8 mouse cellular contexts compared by ENCODE assay signal in genomic region chr2:150362113-150362877, GRCm38 (mm10). TPM values are rescaled to one million over a fixed set of nuclear protein-coding genes. Genes with fewer than 3 reads are reported as not detected.
DNase-seq lines count a peak whose midpoint lies in the region; ATAC-seq and TF ChIP-seq lines count a peak whose summit lies in the region.
"Not testable (repeated sequence)": the region's sequence is repeated elsewhere in the genome, so short reads cannot be mapped to it uniquely, and the experiment has no call there.

Gene 3300002I08Rik, minus strand, starts transcription at chr2:150362765.

- not testable (repeated sequence) for H3K27me3 ChIP-seq in embryonic facial prominence, embryonic 10.5 days (replicated peaks; ENCODE audit: low read depth, poor library complexity, severe bottlenecking); intestine, postnatal 0 days (replicated peaks; ENCODE audit: control insufficient read depth, insufficient read depth, low read length); midbrain, embryonic 10.5 days (ENCODE audit: low read depth, poor library complexity, severe bottlenecking)

- ATAC-seq in granulocyte monocyte progenitor cell, adult 5-6 weeks (replicated peaks; ENCODE audit: poor library complexity, severe bottlenecking) = peak; percentile 98
- peak; percentile 95 for ATAC-seq in intestine, postnatal 0 days

- intact Hi-C loops in left cerebral cortex, postnatal 36 days (cut with DNase I) = loop anchor here (5.0 kb wide), 1 partner anchor 50 kb away; no protein-coding TSS in a partner anchor

- not testable (repeated sequence) for TF ChIP-seq CTCF in intestine, postnatal 0 days (IDR thresholded peaks at IDR 0.05; ENCODE audit: low read depth)

- peak; percentile 90 for DNase-seq in adrenal gland, postnatal 14 days
- DNase-seq in embryonic facial prominence, embryonic 10.5 days (ENCODE audit: low spot score) = peak; percentile 84
- DNase-seq in left cerebral cortex, postnatal 36 days (ENCODE audit: low spot score in 2 of 2) = peak; percentile 80 to 87
- DNase-seq in midbrain, embryonic 10.5 days (ENCODE audit: low spot score) = peak; percentile 83
- DNase-seq in right cerebral cortex, postnatal 36 days (ENCODE audit: low spot score in 2 of 2) = peak; percentile 85 to 91
- DNase-seq in urinary bladder, postnatal 4 days (ENCODE audit: low spot score in 2 of 2) = peak; percentile 76 to 81

- not testable (repeated sequence) for H3K4me1 ChIP-seq in embryonic facial prominence, embryonic 10.5 days; intestine, postnatal 0 days (replicated peaks; ENCODE audit: control insufficient read depth, insufficient read depth, low read length); midbrain, embryonic 10.5 days

- peak within 1 kb of the TSS; percentile 67 for H3K4me2 ChIP-seq in intestine, postnatal 0 days (replicated peaks; ENCODE audit: low read depth)

- peaks cover 13% of the 10 kb centered on the region for H3K36me3 ChIP-seq in embryonic facial prominence, embryonic 10.5 days (replicated peaks)
- not testable (repeated sequence) for H3K36me3 ChIP-seq in intestine, postnatal 0 days (ENCODE audit: control insufficient read depth, insufficient read depth); midbrain, embryonic 10.5 days

- peak within 1 kb of the TSS; percentile 57 for H3K9ac ChIP-seq in intestine, postnatal 0 days (ENCODE audit: low read depth, low read length)

- H3K9me3 ChIP-seq in embryonic facial prominence, embryonic 10.5 days; intestine, postnatal 0 days (ENCODE audit: control insufficient read depth); midbrain, embryonic 10.5 days (replicated peaks): not testable (repeated sequence)

- WGBS in embryonic facial prominence, embryonic 10.5 days = 7% methylated on average over 17 of the region's 17 CpGs
- under 1% methylated on average over 14 of the region's 17 CpGs for WGBS in intestine, postnatal 0 days
- WGBS in midbrain, embryonic 10.5 days = 7% methylated on average over 17 of the region's 17 CpGs

- peak within 1 kb of the TSS; percentile 92 for H3K27ac ChIP-seq in embryonic facial prominence, embryonic 10.5 days (replicated peaks)
- H3K27ac ChIP-seq in intestine, postnatal 0 days (ENCODE audit: low read depth, low read length) = peak within 1 kb of the TSS; percentile 50; the same call in 1 of the 2 replicates
- H3K27ac ChIP-seq in midbrain, embryonic 10.5 days (replicated peaks) = peak within 1 kb of the TSS; percentile 92

- peak within 1 kb of the TSS; percentile 72 for H3K4me3 ChIP-seq in embryonic facial prominence, embryonic 10.5 days
- H3K4me3 ChIP-seq in intestine, postnatal 0 days (ENCODE audit: low read depth, low read length) = peak within 1 kb of the TSS; percentile 56
- H3K4me3 ChIP-seq in midbrain, embryonic 10.5 days = peak within 1 kb of the TSS; percentile 71

RNA-seq across cellular contexts. Expression of gene 3300002I08Rik, which starts in this region (rescaled TPM):
- 4.4 and 4.7 TPM in 2 replicates for total RNA-seq in adrenal gland, postnatal 14 days (2021)
- polyA plus RNA-seq in embryonic facial prominence, embryonic 10.5 days (2016; fragmentation: Nextera tagmentation; extraction: Ambion mirVana) = 9.4 and 9.9 TPM in 2 replicates
- total RNA-seq in granulocyte monocyte progenitor cell, adult 5-6 weeks (2014; fragmentation: Nextera tagmentation) = 4.0 TPM in 1 of 2 replicates, not detected in the other
- 3.3 and 10.4 TPM in 2 replicates for total RNA-seq in granulocyte monocyte progenitor cell, adult 5-6 weeks (2017)
- 1.5 and 1.6 TPM in 2 replicates for polyA plus RNA-seq in intestine, postnatal 0 days (2015; fragmentation: Nextera tagmentation; extraction: Ambion mirVana)
- total RNA-seq in left cerebral cortex, postnatal 36 days (2021) = 1 to 10 TPM; 8.6 to 9.5 TPM
- polyA plus RNA-seq in midbrain, embryonic 10.5 days (2016; fragmentation: Nextera tagmentation; extraction: Ambion mirVana) = 9.0 and 10.5 TPM in 2 replicates

Comparison
In these comparisons a context has a peak if more than half of its experiments do, and no peak if none do; other contexts are left out.
1. Peak in every context shown above with its lines: DNase-seq, ATAC-seq, H3K4me3 ChIP-seq and H3K27ac ChIP-seq.